Mouse (Mus musculus) midbrain, embryonic 10.5 days (tissue): Measurements from ENCODE around the gene Hspbap1. TPM values are rescaled to one million over a fixed set of nuclear protein-coding genes. Genes with fewer than 3 reads are reported as not detected.

Experiments
- DNase-seq: peaks from one replicate; pipeline ENCODE4 v3.0.0-alpha.2; 2017; ENCODE audit warnings: low spot score
- H3K27ac ChIP-seq: fragments of 300-500 bp; sonication (generic); replicated peaks from 2 replicates; pipeline ENCODE4 v1.5.1; 2016; ENCODE audit warnings: mild to moderate bottlenecking
- H3K27me3 ChIP-seq: fragments of 300-500 bp; sonication (generic); 2 replicates; pipeline ENCODE4 v1.6.1; 2016; ENCODE audit warnings: low read depth, mild to moderate bottlenecking; ENCODE audit not compliant: poor library complexity, severe bottlenecking
- H3K36me3 ChIP-seq: fragments of 300-500 bp; sonication (generic); 2 replicates; pipeline ENCODE4 v1.6.1; 2016; ENCODE audit warnings: mild to moderate bottlenecking, moderate library complexity
- H3K4me1 ChIP-seq: fragments of 300-500 bp; sonication (generic); 2 replicates; pipeline ENCODE4 v1.6.1; 2016
- H3K4me3 ChIP-seq: fragments of 300-500 bp; sonication (generic); 2 replicates; pipeline ENCODE4 v1.5.1; 2016; ENCODE audit warnings: mild to moderate bottlenecking, moderate library complexity
- H3K9me3 ChIP-seq: fragments of 300-500 bp; sonication (generic); replicated peaks from 2 replicates; pipeline ENCODE4 v1.6.1; 2016; ENCODE audit warnings: mild to moderate bottlenecking
- WGBS: fragments of 180-500 bp; shearing (Covaris S2); methylation state at CpG from one replicate; pipeline ENCODE4 v1.1.7; 2016; 5-methylcytosine and 5-hydroxymethylcytosine counted together
- polyA plus RNA-seq: library from polyadenylated mRNA; unstranded; fragments of >200 nt; fragmentation: Nextera tagmentation; extraction: Ambion mirVana; gene quantifications from 2 replicates; pipeline ENCODE4 v1.2.1, GENCODE M21; 2016

Gene Hspbap1
- polyA plus RNA-seq, 1 experiment from 2014 or later, result 26.0 TPM

DNA sequence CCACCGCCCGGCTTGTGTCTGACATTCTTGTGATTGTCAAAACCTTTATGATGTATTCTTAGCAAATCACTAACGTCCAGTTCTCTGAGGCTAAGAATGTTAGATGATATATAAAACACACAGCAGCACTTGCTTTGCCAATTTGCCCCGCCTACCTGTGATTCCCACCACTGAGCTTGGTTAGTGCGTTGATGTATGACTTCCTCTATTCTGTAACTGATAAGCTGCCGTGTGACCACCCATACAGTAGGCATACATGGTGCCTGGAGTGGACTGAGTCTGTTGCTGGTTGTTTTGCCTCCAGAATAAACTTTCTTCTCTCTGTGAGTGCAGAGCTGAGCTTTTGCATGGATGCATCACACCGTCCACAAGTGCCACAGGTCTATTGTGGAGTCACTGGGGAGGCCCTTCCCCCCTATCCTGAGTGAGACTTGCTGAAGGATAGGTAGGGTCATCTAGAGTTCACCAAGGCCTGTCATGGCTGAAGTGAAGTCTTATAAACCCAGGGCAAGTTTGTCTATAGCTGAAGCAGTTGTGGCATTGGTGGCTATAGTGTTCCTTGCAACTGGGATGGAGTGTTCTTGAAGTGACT, 14.1 kb downstream of the Hspbap1 start:
- DNase-seq, result no peak
- Histone ChIP-seq H3K27ac (no peak overlapping the region), H3K36me3 (peaks cover 19% of the 10 kb centered on the region), H3K4me1 (peaks cover 8% of the 10 kb centered on the region), H3K27me3 (no peaks in the 10 kb centered on the region), H3K9me3 (no peaks in the 10 kb centered on the region), H3K4me3 (no peak overlapping the region)
- 89% methylated on average over 7 of the region's 7 CpGs for WGBS

DNA sequence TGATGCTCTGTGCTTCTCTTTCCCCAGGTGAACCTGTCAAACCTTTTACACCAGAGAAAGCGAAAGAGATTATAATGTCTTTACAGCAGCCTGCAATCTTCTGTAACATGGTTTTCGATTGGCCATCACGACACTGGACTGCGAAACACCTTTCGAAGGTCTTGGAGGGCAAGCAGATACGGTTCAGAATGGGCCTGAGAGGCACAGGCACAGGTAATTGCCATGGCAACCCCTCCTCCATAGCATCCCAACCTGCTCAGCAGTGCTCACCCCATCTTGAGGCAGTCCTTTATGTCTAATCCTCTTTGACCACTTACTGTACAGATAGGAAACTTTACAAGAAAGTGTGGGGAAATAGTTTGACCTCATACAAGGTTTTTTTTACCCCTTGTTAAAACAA, 17.0 kb downstream of the Hspbap1 start:
- Histone ChIP-seq H3K36me3 (peaks cover 35% of the 10 kb centered on the region), H3K27ac (no peak overlapping the region), H3K4me3 (no peak overlapping the region), H3K4me1 (peaks cover 12% of the 10 kb centered on the region), H3K9me3 (no peaks in the 10 kb centered on the region), H3K27me3 (no peaks in the 10 kb centered on the region)
- WGBS, result 91% methylated on average over 6 of the region's 6 CpGs
- DNase-seq, result no peak

DNA sequence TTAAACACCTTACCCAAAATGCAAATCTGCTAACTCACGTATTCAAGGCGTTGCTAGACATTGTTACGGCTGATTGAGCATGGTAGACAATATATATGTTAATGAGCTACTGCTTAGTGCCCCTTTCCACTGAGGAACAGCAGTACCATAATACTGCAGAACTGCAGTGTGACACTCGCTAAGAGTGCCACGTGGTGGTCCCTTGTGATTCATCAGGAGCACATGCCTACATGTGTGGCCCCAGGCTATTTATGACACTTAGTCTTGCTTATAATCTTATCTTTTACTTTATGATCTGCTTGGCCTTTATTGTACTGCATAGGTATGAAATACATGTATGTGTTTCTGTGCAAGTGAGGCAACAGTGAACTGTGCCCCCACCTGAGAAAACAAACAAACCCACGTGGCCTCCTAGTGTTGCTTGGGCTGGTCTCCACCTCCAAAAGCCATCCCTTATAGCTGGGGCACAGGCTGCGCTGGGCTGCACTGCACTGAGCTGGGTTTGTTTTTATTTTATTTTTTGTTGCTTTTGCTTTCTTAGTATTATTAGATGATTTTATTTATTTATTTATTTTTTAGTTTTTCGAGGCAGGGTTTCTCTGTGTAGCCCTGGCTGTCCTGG, 17.5 kb downstream of the Hspbap1 start:
- DNase-seq, result no peak
- H3K4me3 ChIP-seq, result no peak overlapping the region
- WGBS, result 78% methylated on average over 8 of the region's 8 CpGs
- no peaks in the 10 kb centered on the region for H3K27me3 ChIP-seq
- no peak overlapping the region for H3K27ac ChIP-seq
- no peaks in the 10 kb centered on the region for H3K9me3 ChIP-seq
- H3K36me3 ChIP-seq, result peaks cover 35% of the 10 kb centered on the region
- peaks cover 14% of the 10 kb centered on the region for H3K4me1 ChIP-seq

GRCm38 (mm10) chr16:35788330-35788729, 18.2 kb downstream of the Hspbap1 start:
- no peaks in the 10 kb centered on the region for H3K9me3 ChIP-seq
- DNase-seq, result no peak
- WGBS, result 93% methylated on average over 6 of the region's 6 CpGs
- H3K36me3 ChIP-seq, result peaks cover 35% of the 10 kb centered on the region
- peaks cover 14% of the 10 kb centered on the region for H3K4me1 ChIP-seq
- no peaks in the 10 kb centered on the region for H3K27me3 ChIP-seq
- H3K27ac ChIP-seq, result no peak overlapping the region
- no peak overlapping the region for H3K4me3 ChIP-seq

GRCm38 (mm10) chr16:35791962-35792521, 21.9 kb downstream of the Hspbap1 start:
- Histone ChIP-seq H3K4me1 (peaks cover 13% of the 10 kb centered on the region), H3K9me3 (no peaks in the 10 kb centered on the region), H3K4me3 (no peak overlapping the region), H3K36me3 (peaks cover 35% of the 10 kb centered on the region), H3K27me3 (no peaks in the 10 kb centered on the region), H3K27ac (no peak overlapping the region)
- DNase-seq, result no peak
- WGBS, result 72% methylated on average over 6 of the region's 6 CpGs

GRCm38 (mm10) chr16:35802163-35802562, 32.0 kb downstream of the Hspbap1 start:
- no peaks in the 10 kb centered on the region for H3K27me3 ChIP-seq
- H3K4me3 ChIP-seq, result no peak overlapping the region
- H3K36me3 ChIP-seq, result peaks cover 38% of the 10 kb centered on the region
- DNase-seq, result no peak
- no peaks in the 10 kb centered on the region for H3K4me1 ChIP-seq
- no peaks in the 10 kb centered on the region; the same call in 1 of the 2 replicates for H3K9me3 ChIP-seq
- no peak overlapping the region for H3K27ac ChIP-seq
- 91% methylated on average over 7 of the region's 7 CpGs for WGBS

- no peak for DNase-seq
- no peaks in the 10 kb centered on the region for H3K4me1 ChIP-seq
- no peak overlapping the region for H3K27ac ChIP-seq
- H3K4me3 ChIP-seq, result no peak overlapping the region
- no peaks in the 10 kb centered on the region; the same call in 1 of the 2 replicates for H3K9me3 ChIP-seq
- peaks cover 30% of the 10 kb centered on the region for H3K36me3 ChIP-seq
- H3K27me3 ChIP-seq, result no peaks in the 10 kb centered on the region
- 93% methylated on average over 4 of the region's 4 CpGs for WGBS
Measured at GRCm38 (mm10) chr16:35803723-35804122, 33.5 kb downstream of the Hspbap1 start.

GRCm38 (mm10) chr16:35806973-35807662, 36.9 kb downstream of the Hspbap1 start:
- H3K9me3 ChIP-seq, result no peaks in the 10 kb centered on the region
- 90% methylated on average over 6 of the region's 6 CpGs for WGBS
- no peaks in the 10 kb centered on the region for H3K4me1 ChIP-seq
- DNase-seq, result no peak
- no peaks in the 10 kb centered on the region for H3K27me3 ChIP-seq
- H3K27ac ChIP-seq, result no peak overlapping the region
- H3K4me3 ChIP-seq, result no peak overlapping the region
- H3K36me3 ChIP-seq, result peaks cover 21% of the 10 kb centered on the region

DNA sequence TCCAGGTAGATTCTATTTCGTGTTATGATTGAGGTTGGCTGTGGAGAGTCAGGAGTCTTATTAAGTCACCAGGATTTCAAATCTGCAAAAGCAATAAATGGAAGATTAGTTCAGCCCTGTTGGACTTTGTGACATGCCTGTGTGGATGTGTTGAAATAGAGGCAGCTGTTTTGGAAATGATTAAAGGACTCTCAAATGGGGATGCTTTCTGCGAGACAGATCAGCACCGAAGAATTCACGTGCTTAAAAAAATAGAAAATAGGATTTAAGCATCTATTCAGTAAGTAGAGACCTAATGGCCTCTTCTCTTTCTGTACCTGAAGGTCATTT, 37.5 kb downstream of the Hspbap1 start:
- 86% methylated on average over 4 of the region's 4 CpGs for WGBS
- no peak for DNase-seq
- no peaks in the 10 kb centered on the region for H3K27me3 ChIP-seq
- no peak overlapping the region for H3K4me3 ChIP-seq
- H3K27ac ChIP-seq, result no peak overlapping the region
- no peaks in the 10 kb centered on the region for H3K4me1 ChIP-seq
- H3K9me3 ChIP-seq, result no peaks in the 10 kb centered on the region
- H3K36me3 ChIP-seq, result peaks cover 19% of the 10 kb centered on the region

DNA sequence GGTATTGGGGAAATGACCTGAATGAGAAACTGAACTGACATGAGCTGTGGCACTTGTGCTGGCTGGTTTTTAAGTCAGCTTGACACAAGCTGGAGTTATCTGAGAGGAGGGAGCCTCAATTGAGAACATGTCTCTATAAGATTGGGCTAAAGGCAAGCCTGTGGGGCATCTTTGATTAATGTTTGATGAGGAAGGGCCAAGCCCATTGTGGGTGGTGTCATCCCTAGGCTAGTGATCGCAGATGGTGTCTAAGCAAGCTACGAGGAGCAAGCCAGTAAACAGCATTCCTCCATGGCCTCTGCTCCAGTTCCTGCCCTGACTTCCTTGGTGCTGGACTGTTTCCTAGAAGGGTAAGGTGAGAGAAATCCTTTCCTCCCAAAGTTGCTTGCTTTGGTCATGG, 38.7 kb downstream of the Hspbap1 start:
- no peak for DNase-seq
- no peaks in the 10 kb centered on the region for H3K4me1 ChIP-seq
- H3K9me3 ChIP-seq, result no peaks in the 10 kb centered on the region
- H3K4me3 ChIP-seq, result no peak overlapping the region
- 98% methylated on average over 2 of the region's 2 CpGs for WGBS
- no peak overlapping the region for H3K27ac ChIP-seq
- H3K36me3 ChIP-seq, result peaks cover 17% of the 10 kb centered on the region
- no peaks in the 10 kb centered on the region for H3K27me3 ChIP-seq

DNA sequence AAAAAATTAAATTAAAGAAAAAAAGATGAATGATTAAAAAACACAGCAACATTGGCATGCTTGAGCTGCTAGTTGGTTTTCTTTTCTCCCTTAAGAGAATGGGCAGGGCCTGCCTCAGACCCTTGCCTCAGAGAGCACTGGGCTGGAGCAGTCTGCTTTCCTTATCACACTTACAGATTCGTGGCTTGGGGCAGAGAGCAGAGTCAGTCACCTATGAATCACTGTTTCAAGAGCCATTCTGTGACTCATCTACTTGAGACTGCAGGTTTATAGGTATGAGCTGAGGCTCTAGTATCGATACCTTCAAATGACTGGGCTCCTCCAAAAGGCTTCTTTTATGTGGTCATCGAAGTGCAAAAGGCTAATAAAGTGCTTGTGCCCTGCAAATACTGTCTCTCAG, 42.9 kb downstream of the Hspbap1 start:
- no peak for DNase-seq
- 86% methylated on average over 3 of the region's 3 CpGs for WGBS
- H3K36me3 ChIP-seq, result peaks cover 17% of the 10 kb centered on the region
- no peaks in the 10 kb centered on the region for H3K4me1 ChIP-seq
- no peak overlapping the region for H3K27ac ChIP-seq
- no peaks in the 10 kb centered on the region for H3K27me3 ChIP-seq
- H3K4me3 ChIP-seq, result no peak overlapping the region
- H3K9me3 ChIP-seq, result no peaks in the 10 kb centered on the region

DNA sequence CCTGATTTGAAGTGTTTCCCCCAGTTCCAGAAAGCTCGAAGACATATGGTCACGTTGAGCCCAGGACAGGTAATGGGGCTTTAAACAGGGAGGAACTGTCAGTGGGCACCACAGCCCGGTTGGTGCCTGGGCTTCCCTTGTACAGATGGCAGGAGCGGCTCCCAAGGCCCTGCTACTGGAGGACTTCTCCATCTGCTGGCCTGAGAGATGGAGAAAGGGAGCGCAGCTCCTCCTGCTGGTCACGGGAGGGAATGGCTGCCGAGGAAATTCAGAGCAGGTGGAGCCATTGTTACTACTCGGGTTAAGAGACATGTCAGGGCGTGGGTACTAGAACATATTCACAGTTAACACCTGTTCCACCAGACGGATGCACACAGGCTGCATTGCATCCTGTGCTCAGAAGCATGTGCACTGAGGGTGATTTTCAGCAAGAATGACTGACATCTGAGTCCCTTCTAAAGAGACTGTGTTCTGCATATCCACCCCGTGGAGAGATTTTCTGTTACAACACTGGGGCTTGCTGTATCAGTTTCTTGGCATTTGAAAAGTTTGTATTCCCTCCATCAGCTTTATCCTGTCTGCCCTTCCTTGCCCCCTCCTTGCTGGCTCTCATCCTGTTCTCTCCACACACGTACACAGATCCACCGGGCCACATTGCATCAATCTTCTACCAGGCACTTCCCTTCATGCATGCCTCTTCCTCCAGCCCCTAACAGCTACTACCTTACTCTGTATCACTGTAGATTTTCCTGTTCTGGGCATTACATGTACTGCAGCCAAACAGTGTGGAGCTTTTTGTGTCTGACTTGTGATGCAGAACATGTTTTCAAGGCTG, 47.3 kb downstream of the Hspbap1 start:
- peak; percentile 83 for DNase-seq
- no peak overlapping the region for H3K27ac ChIP-seq
- no peaks in the 10 kb centered on the region for H3K27me3 ChIP-seq
- no peaks in the 10 kb centered on the region for H3K9me3 ChIP-seq
- H3K36me3 ChIP-seq, result peaks cover 31% of the 10 kb centered on the region
- 46% methylated on average over 13 of the region's 13 CpGs for WGBS
- no peaks in the 10 kb centered on the region for H3K4me1 ChIP-seq
- no peak overlapping the region for H3K4me3 ChIP-seq
